Mouse (Mus musculus) lung, embryonic 14.5 days (tissue): ENCODE results near the gene Psma3. TPM values are rescaled to one million over a fixed set of nuclear protein-coding genes. Genes with fewer than 3 reads are reported as not detected.

Experiments used
- ATAC-seq: fragments of 200-750 bp; cut with Nextera tagmentation; 2 replicates; pipeline ENCODE4 v1.8.0; 2017; ENCODE audit warnings: mild to moderate bottlenecking, moderate TSS enrichment, moderate library complexity; ENCODE audit not compliant: insufficient read depth
- DNase-seq: peaks from one replicate; pipeline ENCODE4 v3.0.0-alpha.2; 2015
- H3K27ac ChIP-seq: fragments of 300-500 bp; sonication (generic); 2 replicates; pipeline ENCODE4 v1.5.1; 2014; ENCODE audit warnings: low read depth, mild to moderate bottlenecking, moderate library complexity
- H3K27me3 ChIP-seq: fragments of 300-500 bp; sonication (generic); 2 replicates; pipeline ENCODE4 v1.6.1; 2014; ENCODE audit warnings: low read length, control low read depth; ENCODE audit not compliant: insufficient read depth
- H3K36me3 ChIP-seq: fragments of 300-500 bp; sonication (generic); 2 replicates; pipeline ENCODE4 v1.6.1; 2014; ENCODE audit warnings: control low read depth; ENCODE audit not compliant: insufficient read depth
- H3K4me1 ChIP-seq: fragments of 300-500 bp; sonication (generic); 2 replicates; pipeline ENCODE4 v1.6.1; 2014; ENCODE audit warnings: antibody characterized with exemption, control low read depth; ENCODE audit not compliant: insufficient read depth
- H3K4me2 ChIP-seq: fragments of 300-500 bp; sonication (generic); 2 replicates; pipeline ENCODE4 v1.6.1; 2014; ENCODE audit warnings: mild to moderate bottlenecking
- H3K4me3 ChIP-seq: fragments of 300-500 bp; sonication (generic); 2 replicates; pipeline ENCODE4 v1.5.1; 2014; ENCODE audit warnings: low read depth, low read length
- H3K9ac ChIP-seq: fragments of 300-500 bp; sonication (generic); 2 replicates; pipeline ENCODE4 v1.6.1; 2014
- H3K9me3 ChIP-seq: fragments of 300-500 bp; sonication (generic); 2 replicates; pipeline ENCODE4 v1.6.1; 2016; ENCODE audit warnings: low read depth, low read length, control low read depth
- CTCF ChIP-seq: IDR thresholded peaks from 2 replicates; pipeline ENCODE4 v1.5.1; 2016; ENCODE audit warnings: antibody characterized with exemption, low read depth
- WGBS: fragments of 180-500 bp; shearing (Covaris S2); extraction: QIAGEN DNeasy Blood & Tissue Kit; methylation state at CpG from one replicate; pipeline ENCODE4 v1.1.7; 2014; 5-methylcytosine and 5-hydroxymethylcytosine counted together
- polyA plus RNA-seq: library from polyadenylated mRNA; unstranded; fragments of >200 nt; fragmentation: Nextera tagmentation; extraction: Ambion mirVana; gene quantifications from 2 replicates; pipeline ENCODE4 v1.2.1, GENCODE M21; 2014

Psma3 gene
- polyA plus RNA-seq, 1 experiment from 2014 or later, result 650 TPM

DNA sequence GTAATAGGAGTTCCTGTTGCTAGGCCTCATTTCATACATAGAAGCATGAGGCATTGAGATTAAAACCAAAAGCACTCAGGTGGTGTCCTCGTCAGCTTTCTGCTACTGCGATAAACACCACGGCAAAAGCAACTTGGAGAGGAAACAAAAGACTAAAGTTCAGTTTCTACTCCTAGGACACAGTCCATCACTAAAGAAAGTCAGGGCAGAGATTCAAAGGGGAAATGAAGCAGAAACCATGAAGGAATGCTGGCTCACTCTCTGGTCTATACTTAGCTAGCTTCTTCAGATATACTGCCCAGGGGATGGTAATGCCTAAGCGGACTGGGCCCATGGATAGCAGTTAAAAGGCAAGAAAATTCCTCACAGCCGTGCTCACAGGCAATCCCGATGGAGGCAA lies 27.0 kb downstream of the Psma3 start:
- H3K36me3 ChIP-seq, result peaks cover 50% of the 10 kb centered on the region
- DNase-seq (no peak), ATAC-seq (no peak)
- H3K9me3 ChIP-seq, result no peaks in the 10 kb centered on the region
- no peak for TF ChIP-seq CTCF
- H3K4me2 ChIP-seq, result no peak overlapping the region
- WGBS, result 80% methylated on average over 6 of the region's 6 CpGs
- no peak overlapping the region for H3K4me3 ChIP-seq
- H3K4me1 ChIP-seq, result 0 out of 2 replicates have a peak, but pooled peaks cover 3% of the 10 kb centered on the region
- no peaks in the 10 kb centered on the region for H3K27me3 ChIP-seq
- no peak overlapping the region for H3K27ac ChIP-seq
- no peak overlapping the region for H3K9ac ChIP-seq

DNA sequence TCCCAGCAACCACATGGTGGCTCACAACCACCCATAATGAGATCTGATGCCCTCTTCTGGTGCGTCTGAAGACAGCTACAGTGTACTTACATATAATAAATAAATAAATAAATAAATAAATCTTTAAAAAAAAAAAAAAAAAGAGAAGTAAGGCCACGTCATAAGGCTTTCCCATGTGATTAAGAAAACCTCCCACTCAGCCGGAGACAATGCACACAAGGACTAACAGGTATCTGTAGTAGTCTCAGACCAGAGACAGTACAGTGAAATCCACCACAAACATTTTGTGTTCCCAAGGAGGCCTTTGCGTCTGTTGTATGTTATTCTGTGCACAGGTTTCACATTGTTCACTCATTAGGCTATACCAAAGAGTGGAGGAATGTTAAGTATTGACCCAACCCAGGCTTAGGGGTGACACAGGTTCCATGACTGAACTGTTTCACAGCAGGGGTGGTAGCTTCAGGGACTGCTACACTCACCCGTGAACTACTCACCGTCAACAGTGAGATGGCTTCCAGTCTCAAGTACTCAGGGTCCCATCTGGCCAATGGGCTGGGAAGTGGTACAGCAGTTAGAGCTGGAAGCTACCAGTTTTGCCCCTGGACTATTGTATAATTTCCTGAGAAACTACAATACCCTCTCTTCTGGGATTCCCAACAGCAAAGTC lies 29.5 kb downstream of the Psma3 start:
- TF ChIP-seq CTCF, result no peak
- H3K27me3 ChIP-seq, result no peaks in the 10 kb centered on the region
- ATAC-seq (no peak), DNase-seq (no peak)
- H3K9me3 ChIP-seq, result no peaks in the 10 kb centered on the region
- H3K4me1 ChIP-seq, result 0 out of 2 replicates have a peak, but pooled peaks cover 3% of the 10 kb centered on the region
- H3K4me2 ChIP-seq, result no peak overlapping the region
- H3K36me3 ChIP-seq, result peaks cover 54% of the 10 kb centered on the region
- no peak overlapping the region for H3K9ac ChIP-seq
- H3K4me3 ChIP-seq, result no peak overlapping the region
- H3K27ac ChIP-seq, result no peak overlapping the region
- WGBS, result 89% methylated on average over 5 of the region's 6 CpGs

- Histone ChIP-seq H3K9me3 (no peaks in the 10 kb centered on the region), H3K36me3 (peaks cover 67% of the 10 kb centered on the region), H3K4me1 (no peaks in the 10 kb centered on the region), H3K4me2 (no peak overlapping the region), H3K27me3 (no peaks in the 10 kb centered on the region), H3K27ac (no peak overlapping the region), H3K4me3 (no peak overlapping the region), H3K9ac (no peak overlapping the region)
- ATAC-seq (no peak), DNase-seq (no peak)
- TF ChIP-seq CTCF, result no peak
- WGBS, result 90% methylated on average over 6 of the region's 6 CpGs
Observed at GRCm38 (mm10) chr12:71006141-71006540, 31.7 kb downstream of the Psma3 start.

GRCm38 (mm10) chr12:71006901-71007300 lies 32.5 kb downstream of the Psma3 start:
- no peak overlapping the region for H3K9ac ChIP-seq
- no peaks in the 10 kb centered on the region for H3K4me1 ChIP-seq
- H3K36me3 ChIP-seq, result peaks cover 69% of the 10 kb centered on the region
- H3K27ac ChIP-seq, result no peak overlapping the region
- WGBS, result 45% methylated on average over 7 of the region's 7 CpGs
- TF ChIP-seq CTCF, result no peak
- no peak overlapping the region for H3K4me3 ChIP-seq
- no peaks in the 10 kb centered on the region for H3K27me3 ChIP-seq
- H3K9me3 ChIP-seq, result no peaks in the 10 kb centered on the region
- DNase-seq (peak; percentile 61), ATAC-seq (no peak; the same call in 1 of the 2 replicates)
- H3K4me2 ChIP-seq, result no peak overlapping the region

DNA sequence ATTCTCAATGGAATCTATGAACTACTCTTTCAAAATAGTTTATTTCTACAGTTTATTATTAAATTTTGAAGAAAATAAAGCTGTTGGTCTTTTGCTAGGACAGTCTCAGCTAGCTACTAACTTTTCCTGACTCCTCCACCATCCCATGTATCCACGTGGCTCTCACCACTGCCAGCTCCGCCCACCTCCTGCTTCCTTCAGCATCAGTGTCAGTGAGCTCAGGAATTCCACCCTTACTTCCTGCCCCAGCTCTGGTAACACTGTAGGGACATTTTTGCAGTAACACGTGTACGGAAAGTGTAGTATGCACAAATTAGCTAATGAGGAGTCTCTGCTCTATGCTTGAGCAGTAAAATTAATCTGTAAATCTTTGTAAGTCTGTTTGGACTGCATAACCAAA lies 35.3 kb downstream of the Psma3 start:
- Histone ChIP-seq H3K27ac (no peak overlapping the region), H3K9ac (no peak overlapping the region), H3K27me3 (no peaks in the 10 kb centered on the region), H3K4me3 (no peak overlapping the region), H3K9me3 (no peaks in the 10 kb centered on the region), H3K4me1 (peaks cover 14% of the 10 kb centered on the region), H3K4me2 (no peak overlapping the region), H3K36me3 (peaks cover 76% of the 10 kb centered on the region)
- DNase-seq (peak; percentile 60), ATAC-seq (no peak)
- TF ChIP-seq CTCF, result no peak
- WGBS, result 44% methylated on average over 4 of the region's 4 CpGs

DNA sequence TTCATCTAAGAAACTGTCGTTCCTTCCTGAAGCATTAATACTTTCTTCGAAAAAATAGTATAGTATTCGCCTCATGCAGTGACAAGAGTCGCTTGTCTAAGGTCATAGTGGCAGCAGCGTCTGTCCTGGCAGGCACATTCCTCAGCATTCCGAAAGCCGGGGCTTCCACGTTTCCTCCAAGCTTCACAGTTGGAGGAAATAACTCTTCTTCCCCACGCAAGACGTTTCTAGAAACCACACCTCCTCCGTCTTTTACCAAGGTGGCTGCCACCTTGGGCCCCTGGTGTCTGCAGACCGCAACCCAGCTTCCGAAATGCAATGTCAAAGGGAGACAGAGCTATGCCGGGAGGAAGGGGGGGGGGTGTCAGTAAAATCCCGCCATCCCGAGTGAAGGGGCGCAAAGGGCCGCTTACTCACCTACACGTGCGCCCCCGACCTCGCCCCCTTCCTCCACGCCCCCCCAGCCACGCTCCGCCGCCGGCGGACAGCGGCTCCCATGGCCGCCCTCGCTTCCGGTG lies 40.5 kb downstream of the Psma3 start:
- Histone ChIP-seq H3K4me1 (peaks cover 14% of the 10 kb centered on the region), H3K36me3 (peaks cover 34% of the 10 kb centered on the region), H3K9ac (peak overlapping the region; percentile 80), H3K4me3 (peak overlapping the region; percentile 97), H3K27me3 (no peaks in the 10 kb centered on the region), H3K27ac (peak overlapping the region; percentile 98), H3K9me3 (no peaks in the 10 kb centered on the region), H3K4me2 (peak overlapping the region; percentile 78)
- ATAC-seq (no peak; the same call in 1 of the 2 replicates), DNase-seq (peak; percentile 56)
- WGBS, result under 1% methylated on average over 32 of the region's 32 CpGs
- TF ChIP-seq CTCF, result no peak

GRCm38 (mm10) chr12:71015363-71016210 lies 41.2 kb downstream of the Psma3 start, which contains the start of gene Arid4a:
Gene Arid4a (plus strand): TSS chr12:71015990.
- Histone ChIP-seq H3K27me3 (no peaks in the 10 kb centered on the region), H3K4me2 (peak within 1 kb of the TSS; percentile 78), H3K27ac (peak within 1 kb of the TSS; percentile 98), H3K9ac (peak within 1 kb of the TSS; percentile 88), H3K36me3 (peaks cover 33% of the 10 kb centered on the region), H3K4me1 (peaks cover 14% of the 10 kb centered on the region), H3K4me3 (peak within 1 kb of the TSS; percentile 97), H3K9me3 (no peaks in the 10 kb centered on the region)
- DNase-seq (peak; percentile 99), ATAC-seq (peak; percentile 99)
- TF ChIP-seq CTCF, result no peak
- under 1% methylated on average over 61 of the region's 61 CpGs for WGBS
